Mouse (Mus musculus) G1E (cell line): ENCODE results near the gene Tctex1d2.

Experiments
- CTCF ChIP-seq: IDR thresholded peaks from 2 replicates; pipeline ENCODE4 v1.5.1; 2012; ENCODE audit warnings: low read depth, low read length, inconsistent platforms, mixed read lengths
- GATA1 ChIP-seq: IDR thresholded peaks from 2 replicates; pipeline ENCODE4 v1.6.1; 2012; ENCODE audit warnings: borderline replicate concordance, low read length, inconsistent platforms, mixed read lengths
- GATA2 ChIP-seq: IDR thresholded peaks from 2 replicates; pipeline ENCODE4 v1.6.1; 2012; ENCODE audit warnings: low read depth, low read length, inconsistent platforms, borderline replicate concordance
- POLR2AphosphoS5 ChIP-seq: IDR thresholded peaks from 2 replicates; pipeline ENCODE4 v1.6.1; 2012; ENCODE audit warnings: low read depth, low read length, inconsistent platforms; ENCODE audit not compliant: insufficient replicate concordance
- TAL1 ChIP-seq: conservative IDR thresholded peaks from 2 replicates; pipeline ENCODE4 v1.6.1; 2012; ENCODE audit warnings: low read depth, low read length, inconsistent platforms, mixed read lengths

- TF ChIP-seq CTCF (no peak), GATA1 (no peak), POLR2AphosphoS5 (no peak), TAL1 (no peak), GATA2 (no peak)
Observed at GRCm38 (mm10) chr16:32390882-32391281, 28.6 kb upstream of the Tctex1d2 start.
